Mouse (Mus musculus): ENCODE data around the gene U2af1l4. TPM values are rescaled to one million over a fixed set of nuclear protein-coding genes. Genes with fewer than 3 reads are reported as not detected.

Gene U2af1l4
- total RNA-seq, 2 experiments from 2014 or later = 60.2 to 61.4 TPM

DNA sequence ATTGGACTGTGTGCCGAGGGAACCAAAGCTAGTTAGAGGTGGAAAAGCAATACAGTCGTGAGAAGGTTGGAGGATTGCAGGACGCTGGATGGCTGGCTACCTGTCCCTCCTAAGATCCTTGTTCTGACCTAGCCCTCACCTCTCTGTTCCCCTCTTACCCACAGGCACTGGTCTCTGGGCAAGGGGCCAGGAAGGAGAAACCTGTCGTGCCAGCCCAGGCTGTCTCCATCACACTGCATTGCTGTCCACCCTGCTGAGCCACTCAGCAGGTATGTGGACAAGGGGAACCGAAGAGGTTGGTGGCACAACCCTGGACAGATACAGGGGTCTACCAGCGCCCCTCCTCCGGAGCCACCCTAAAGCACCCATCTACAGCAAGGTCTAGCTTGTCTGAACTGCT, 37.5 kb downstream of the U2af1l4 start:
- intact Hi-C loops (cut with DNase I) = no loop called here
- DNase-seq (ENCODE audit: low spot score in 2 of 2) = no peak

DNA sequence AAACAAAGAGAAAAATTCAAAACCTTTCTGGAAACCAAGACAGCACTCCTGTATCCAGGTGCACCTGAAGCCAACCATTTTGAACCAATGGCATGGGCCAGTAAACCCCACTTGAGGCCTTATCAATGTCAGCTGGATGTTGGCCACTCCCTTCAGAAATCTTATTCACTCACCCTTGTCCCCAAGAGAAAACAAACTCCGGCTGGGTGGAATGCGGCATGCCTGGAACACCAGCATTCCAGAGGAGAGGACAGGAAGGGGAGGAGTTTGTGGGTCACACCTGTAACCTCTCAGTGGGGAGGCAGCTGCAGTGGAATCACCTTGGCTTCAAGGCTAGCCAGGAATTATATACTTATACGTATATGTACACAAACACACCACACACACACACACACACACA, 39.5 kb downstream of the U2af1l4 start:
- DNase-seq (ENCODE audit: low spot score in 2 of 2) = no peak
- intact Hi-C loops (cut with DNase I) = no loop called here

DNA sequence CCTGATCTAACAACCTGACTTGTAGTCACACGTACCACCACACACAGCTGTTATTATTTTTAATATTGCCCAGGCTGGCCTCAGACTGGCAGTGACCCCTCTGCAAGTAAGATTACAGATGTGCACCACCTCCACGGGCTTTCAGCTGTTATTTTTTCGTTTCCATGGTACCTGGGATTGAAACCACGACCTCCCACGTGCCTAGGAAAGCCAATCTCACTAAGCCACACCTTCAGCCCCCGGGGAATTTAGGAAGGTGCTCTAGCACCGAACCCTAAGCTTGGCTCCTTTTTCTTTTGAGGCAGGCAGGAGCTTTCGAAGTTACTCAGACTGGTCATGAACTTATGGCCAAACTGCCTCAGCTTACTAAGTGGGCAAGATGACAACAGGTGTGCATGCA, 41.3 kb downstream of the U2af1l4 start:
- intact Hi-C loops (cut with DNase I) = no loop called here
- no peak for DNase-seq (ENCODE audit: low spot score in 2 of 2)

DNA sequence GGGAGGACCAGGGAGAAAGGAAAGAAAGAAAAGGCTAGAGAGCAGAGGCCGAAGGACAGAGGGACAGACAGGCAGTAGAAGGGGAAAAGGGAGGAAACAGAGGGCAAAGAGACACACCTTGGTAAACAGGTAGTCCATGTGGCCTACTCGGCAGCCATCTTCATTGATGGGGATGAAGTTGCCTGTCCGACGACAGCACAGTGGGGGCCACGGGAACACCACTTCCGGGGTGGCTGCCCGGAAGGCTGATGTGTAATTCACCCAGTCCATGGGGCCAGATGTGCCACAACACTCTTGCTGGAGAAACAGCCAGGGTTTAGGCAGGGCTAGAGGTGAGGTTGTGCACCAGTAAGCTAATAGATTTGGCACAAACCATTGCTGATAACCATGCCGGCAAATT, 41.8 kb downstream of the U2af1l4 start:
- DNase-seq (ENCODE audit: low spot score in 2 of 2) = no peak
- intact Hi-C loops (cut with DNase I) = no loop called here

DNA sequence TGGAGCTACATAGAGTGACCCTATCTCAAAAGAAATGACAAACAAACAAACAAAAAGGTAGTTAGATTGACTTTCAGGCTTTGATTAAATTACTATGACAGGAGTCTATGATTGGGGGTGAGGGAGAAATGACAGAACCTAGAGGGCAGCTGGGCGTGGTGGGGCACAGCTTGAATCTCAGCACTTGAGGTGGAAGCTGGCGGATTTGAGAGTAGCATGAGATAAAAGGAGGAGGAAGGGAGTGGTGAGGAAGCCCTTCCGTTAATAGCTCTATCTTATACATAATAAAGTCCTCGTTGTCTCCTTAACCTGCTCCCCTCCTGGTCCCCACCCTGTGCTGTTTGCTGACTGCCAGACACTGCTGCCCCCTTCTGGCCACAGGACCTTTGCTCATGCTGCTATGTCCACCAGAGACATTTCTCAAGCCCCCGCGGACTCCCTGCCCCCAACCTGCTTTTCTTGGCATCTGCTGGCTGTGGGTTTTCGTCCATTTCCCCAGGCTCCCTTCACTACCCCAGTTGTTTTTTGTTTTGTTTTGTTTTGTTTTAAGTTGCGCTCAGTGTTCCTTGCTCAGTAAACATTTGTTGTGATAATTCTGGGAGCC, 44.7 kb downstream of the U2af1l4 start:
- peak; percentile 43 to 52 for DNase-seq (ENCODE audit: low spot score in 2 of 2)
- intact Hi-C loops (cut with DNase I) = no loop called here

DNA sequence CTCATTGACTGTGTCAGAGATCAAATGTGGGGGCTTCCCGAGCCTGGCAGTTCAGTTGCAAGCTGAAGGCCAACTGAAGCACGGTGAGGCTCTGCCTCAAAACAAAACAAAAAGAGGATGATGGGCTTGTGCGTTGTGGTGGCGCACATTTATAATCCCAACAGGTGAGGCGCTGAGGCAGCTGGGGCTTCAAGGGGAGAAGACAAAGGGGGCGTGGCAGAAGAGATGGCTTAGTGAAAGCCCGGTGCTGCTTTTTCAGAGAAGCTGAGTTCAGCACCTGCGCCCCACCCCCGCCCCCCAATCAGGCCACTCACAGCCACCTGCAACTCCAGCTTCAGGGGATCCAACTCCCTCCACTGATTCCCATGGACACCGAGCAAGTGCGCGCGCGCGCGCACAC, 45.4 kb downstream of the U2af1l4 start:
- intact Hi-C loops (cut with DNase I) = no loop called here
- no peak for DNase-seq (ENCODE audit: low spot score in 2 of 2)

DNA sequence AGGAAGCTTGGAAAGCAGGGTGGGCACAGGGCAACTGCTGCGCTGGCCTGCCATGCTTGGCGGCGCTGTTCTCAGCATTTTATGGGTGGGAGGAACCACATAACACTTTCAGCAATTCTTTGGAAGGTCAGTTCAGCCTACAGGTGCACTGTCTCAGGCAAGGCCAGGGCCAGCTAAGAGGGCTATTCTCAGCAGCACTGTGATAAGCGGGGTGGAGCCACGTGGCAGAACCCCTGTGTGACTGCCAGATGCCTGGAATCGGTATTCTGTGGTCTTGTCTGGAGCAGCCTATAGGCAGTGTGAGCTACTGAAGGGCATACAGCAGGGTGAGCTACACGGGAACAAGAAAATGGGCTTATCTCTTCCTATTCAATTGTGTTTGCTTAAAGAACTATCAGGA, 46.9 kb downstream of the U2af1l4 start:
- intact Hi-C loops (cut with DNase I) = loop anchor here (10.0 kb wide), 1 partner anchor 245 kb away; the partner anchor contains the start of gene Ffar3
- no peak for DNase-seq (ENCODE audit: low spot score in 2 of 2)

DNA sequence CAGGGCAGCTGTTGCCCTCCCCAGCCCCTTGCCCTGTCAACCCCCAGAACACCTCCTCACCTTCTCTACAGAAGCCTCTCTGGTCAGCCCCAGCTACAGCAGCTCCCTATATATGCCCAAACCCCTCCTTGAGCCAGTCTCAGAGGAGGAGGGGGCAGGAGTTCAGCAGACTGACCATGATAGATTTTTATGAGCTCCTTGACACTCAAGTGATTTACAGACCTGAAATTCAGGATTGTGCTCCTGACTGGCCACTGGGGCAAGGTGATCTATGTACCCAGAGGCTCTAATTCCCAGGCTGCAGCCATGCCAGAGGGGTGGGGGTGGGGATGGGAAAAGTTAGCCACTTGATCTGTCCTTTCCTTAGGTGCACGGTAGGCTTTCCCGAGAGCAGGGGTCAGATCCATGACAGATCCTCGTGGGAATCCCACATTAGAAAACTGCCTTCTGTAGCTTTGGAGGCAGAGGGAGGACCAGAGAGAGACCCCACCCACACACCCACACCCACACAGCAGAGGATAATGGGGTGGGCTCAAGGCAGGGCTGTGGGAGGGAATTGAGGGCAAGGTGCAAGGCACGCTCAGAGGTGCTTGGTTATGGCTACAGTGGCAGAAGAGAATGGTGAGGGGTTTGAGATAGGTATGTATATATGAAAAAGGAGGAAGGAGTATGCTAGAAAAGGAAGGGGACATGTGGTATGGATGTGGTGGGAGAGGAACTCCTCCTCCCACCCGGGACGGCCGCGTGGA, 49.7 kb downstream of the U2af1l4 start, which contains the start of gene Upk1a:
Gene Upk1a (minus strand): TSS at position 194 of the 749 bp plus-strand sequence.
- intact Hi-C loops (cut with DNase I) = loop anchor here (2.0 to 10.0 kb wide), 2 partner anchors 24 to 242 kb away; partner anchors contain the start of genes Ffar3 and Kmt2b
- DNase-seq (ENCODE audit: low spot score in 2 of 2) = no peak

DNA sequence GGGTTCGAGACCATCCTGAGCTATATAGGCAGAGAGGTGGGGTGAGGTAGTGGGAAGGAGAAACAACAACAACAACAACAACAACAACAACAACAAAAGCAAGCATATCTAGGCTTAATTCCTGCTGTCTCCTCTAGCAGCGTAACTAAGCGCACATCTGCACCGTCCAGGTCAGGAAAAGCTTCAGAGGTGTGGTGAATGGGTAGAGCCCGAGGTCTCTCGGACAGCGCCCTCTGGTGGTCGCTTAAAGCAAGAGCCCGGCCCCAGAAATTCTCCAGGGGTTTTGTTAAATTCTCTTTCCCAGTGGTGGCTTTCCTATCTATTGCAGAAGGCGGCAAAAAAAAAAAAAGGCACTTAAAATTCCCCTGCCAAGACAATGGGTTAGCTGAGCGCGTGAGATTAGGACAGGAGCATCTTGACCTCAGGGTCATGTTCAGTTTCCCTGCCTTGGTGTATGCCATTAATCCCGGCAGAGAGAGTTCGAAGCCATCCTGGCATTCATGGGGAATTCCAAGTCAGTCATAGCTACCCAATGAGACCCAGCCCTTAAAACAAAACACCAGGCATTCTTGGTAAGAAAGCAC, 50.5 kb downstream of the U2af1l4 start:
- intact Hi-C loops (cut with DNase I) = loop anchor here (2.0 to 10.0 kb wide), 2 partner anchors 25 to 241 kb away; partner anchors contain the start of genes Ffar3 and Kmt2b
- DNase-seq (ENCODE audit: low spot score in 2 of 2) = peak; percentile 44 to 63

DNA sequence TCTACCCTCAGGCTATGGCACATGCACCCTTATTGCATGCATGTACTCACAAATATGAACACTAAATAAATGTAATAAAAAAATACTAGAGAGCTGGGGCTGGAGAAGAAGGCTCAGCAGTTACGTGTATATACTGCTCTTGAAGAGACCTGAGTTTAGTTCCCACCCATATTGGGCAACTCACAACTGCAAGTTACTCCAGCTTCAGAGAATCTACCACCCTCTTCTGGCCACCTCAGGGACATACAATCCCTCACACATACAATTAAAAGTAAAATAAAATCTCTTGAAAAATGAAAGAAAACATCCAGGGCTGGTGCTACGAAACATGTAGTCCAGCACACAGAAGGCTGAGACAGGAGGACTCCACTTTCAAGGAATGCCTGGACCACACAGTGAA, 51.4 kb downstream of the U2af1l4 start:
- intact Hi-C loops (cut with DNase I) = loop anchor here (10.0 kb wide), 1 partner anchor 240 kb away; the partner anchor contains the start of gene Ffar3

More for the DNA sequence above, 51.4 kb downstream of the U2af1l4 start:
- no peak for DNase-seq (ENCODE audit: low spot score in 2 of 2)

Small RNA genes lying within 50 kb of the gene (microRNA-seq; reads per million reads assigned to microRNA genes)
- gene Gm38670 = 0 to 1.3 reads per million in 2 experiments
- gene Mir3569 = 0.67 to 1.1 reads per million in 2 experiments

Other genes with a start within 250 kb of the U2af1l4 start
- gene Syne4, start 248.5 kb upstream of the U2af1l4 start, total RNA-seq (2021) = 1 to 10 TPM; 6.9 to 8.2 TPM
- under 1 TPM; 0.40 to 0.44 TPM for gene E130208F15Rik, start 241.6 kb upstream of the U2af1l4 start, total RNA-seq (2021)
- 10 to 100 TPM in 1 of 2 experiments, 1 to 10 TPM in 1; 7.3 to 10.2 TPM for gene Sdhaf1, start 239.4 kb upstream of the U2af1l4 start, total RNA-seq (2021)
- 10 to 100 TPM; 39.1 to 42.5 TPM for gene Lrfn3, start 200.5 kb upstream of the U2af1l4 start, total RNA-seq (2021)
- gene Tyrobp, start 149.5 kb upstream of the U2af1l4 start, total RNA-seq (2021) = 10 to 100 TPM; 24.9 to 26.1 TPM
- 1 to 10 TPM in 1 of 2 experiments, not detected in 1; 2.6 TPM for gene Hcst, start 143.4 kb upstream of the U2af1l4 start, total RNA-seq (2021)
- 1 to 10 TPM; 2.8 to 4.2 TPM for gene Nfkbid, start 141.6 kb upstream of the U2af1l4 start, total RNA-seq (2021)
- gene Aplp1, start 117.8 kb upstream of the U2af1l4 start, total RNA-seq (2021) = 1,000 to 10,000 TPM; 1,098 to 1,148 TPM
- 1 to 10 TPM; 6.1 to 8.0 TPM for gene Kirrel2, start 105.6 kb upstream of the U2af1l4 start, total RNA-seq (2021)
- under 1 TPM; 0.35 to 0.53 TPM for gene Nphs1, start 105.0 kb upstream of the U2af1l4 start, total RNA-seq (2021)
- gene Prodh2, start 69.7 kb upstream of the U2af1l4 start, total RNA-seq (2021) = not detected
- gene Arhgap33, start 28.2 kb upstream of the U2af1l4 start, total RNA-seq (2021) = 100 to 1,000 TPM; 233 to 246 TPM
- 10 to 100 TPM in 1 of 2 experiments, 1 to 10 TPM in 1; 5.3 to 10.8 TPM for gene Hspb6, start 11.1 kb upstream of the U2af1l4 start, total RNA-seq (2021)
- 1 to 10 TPM; 2.7 to 3.8 TPM for gene Proser3, start 11.0 kb upstream of the U2af1l4 start, total RNA-seq (2021)
- gene Lin37, start 3.5 kb upstream of the U2af1l4 start, total RNA-seq (2021) = 10 to 100 TPM; 37.5 to 39.0 TPM
- 1 to 10 TPM; 3.8 to 4.6 TPM for gene Gm49396, start within 50 bp of the U2af1l4 start, total RNA-seq (2021)
- gene Psenen, start 326 bp downstream of the U2af1l4 start, total RNA-seq (2021) = 10 to 100 TPM; 81.0 to 81.3 TPM
- gene Igflr1, start 2.1 kb downstream of the U2af1l4 start, total RNA-seq (2021) = 1 to 10 TPM; 1.1 to 1.6 TPM
- gene Kmt2b, start 25.4 kb downstream of the U2af1l4 start, total RNA-seq (2021) = 10 to 100 TPM; 48.5 to 49.0 TPM
- gene Zbtb32, start 35.6 kb downstream of the U2af1l4 start, total RNA-seq (2021) = not detected
- under 1 TPM; 0.32 to 0.48 TPM for gene Upk1a, start 49.5 kb downstream of the U2af1l4 start, total RNA-seq (2021)
- gene Cox6b1, start 62.9 kb downstream of the U2af1l4 start, total RNA-seq (2021) = 100 to 1,000 TPM; 783 to 807 TPM
- not detected for gene Etv2, start 72.6 kb downstream of the U2af1l4 start, total RNA-seq (2021)
- gene Rbm42, start 87.0 kb downstream of the U2af1l4 start, total RNA-seq (2021) = 10 to 100 TPM; 67.9 to 69.0 TPM
- gene Haus5, start 101.7 kb downstream of the U2af1l4 start, total RNA-seq (2021) = 1 to 10 TPM; 5.9 to 6.5 TPM
- gene Pmis2, start 108.3 kb downstream of the U2af1l4 start, total RNA-seq (2021) = not detected
- not detected for gene 2200002J24Rik, start 135.6 kb downstream of the U2af1l4 start, total RNA-seq (2021)
- gene Atp4a, start 148.9 kb downstream of the U2af1l4 start, total RNA-seq (2021) = 1 to 10 TPM in 1 of 2 experiments, under 1 TPM in 1; 0.78 to 1.0 TPM
- 100 to 1,000 TPM; 137 TPM for gene Tmem147, start 166.2 kb downstream of the U2af1l4 start, total RNA-seq (2021)
- gene Gapdhs, start 180.4 kb downstream of the U2af1l4 start, total RNA-seq (2021) = not detected
- gene Sbsn, start 188.2 kb downstream of the U2af1l4 start, total RNA-seq (2021) = 10 to 100 TPM in 1 of 2 experiments, 1 to 10 TPM in 1; 5.5 to 10.0 TPM
- gene Dmkn, start 200.5 kb downstream of the U2af1l4 start, total RNA-seq (2021) = 1 to 10 TPM; 3.6 to 4.2 TPM
- not detected for gene Krtdap, start 224.6 kb downstream of the U2af1l4 start, total RNA-seq (2021)